Mouse (Mus musculus) gastrocnemius, postnatal 14 days (tissue): ENCODE results near the gene Castor1. TPM values are rescaled to one million over a fixed set of nuclear protein-coding genes. Genes with fewer than 3 reads are reported as not detected.

Source experiments
- DNase-seq: peaks from one replicate; pipeline ENCODE4 v3.0.0; 2021; ENCODE audit warnings: mixed read lengths
- intact Hi-C: fragments of 180-260 bp; cut with DNase I; formaldehyde crosslinking; loops from one replicate; pipeline ENCODE4 v1.15.1; 2025; ENCODE audit warnings: low total_unique reads
- total RNA-seq, 2 experiments: library from RNA; stranded (reverse); gene quantifications; 2 replicates each; pipeline ENCODE4 v1.2.3; 2021

The Castor1 gene
- total RNA-seq, 2 experiments from 2014 or later = 4.3 to 8.9 TPM

GRCm38 (mm10) chr11:4226569-4227325 lies 8.7 kb downstream of the Castor1 start:
- no peak for DNase-seq
- intact Hi-C loops = no loop called here

DNA sequence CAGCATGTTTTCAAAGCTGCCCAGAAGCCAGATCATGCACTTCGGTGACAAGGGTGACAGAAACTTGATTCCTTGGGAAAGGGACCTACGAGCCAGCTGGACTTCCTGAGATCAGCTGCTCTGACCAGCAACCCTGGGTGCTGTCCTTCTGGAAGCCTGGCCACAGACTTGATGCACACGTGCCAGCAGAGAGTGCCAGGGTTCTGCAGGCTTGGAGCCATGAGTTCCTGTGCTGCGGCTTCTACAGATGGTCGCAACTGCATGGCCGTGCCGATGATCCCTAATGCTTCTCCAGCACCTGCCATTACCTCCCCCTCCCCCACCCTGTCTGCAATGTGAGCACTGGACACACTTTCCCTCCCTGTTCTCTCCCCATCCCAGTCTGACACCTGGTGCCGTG lies 10.4 kb downstream of the Castor1 start:
- peak; percentile 78 for DNase-seq
- intact Hi-C loops = no loop called here

DNA sequence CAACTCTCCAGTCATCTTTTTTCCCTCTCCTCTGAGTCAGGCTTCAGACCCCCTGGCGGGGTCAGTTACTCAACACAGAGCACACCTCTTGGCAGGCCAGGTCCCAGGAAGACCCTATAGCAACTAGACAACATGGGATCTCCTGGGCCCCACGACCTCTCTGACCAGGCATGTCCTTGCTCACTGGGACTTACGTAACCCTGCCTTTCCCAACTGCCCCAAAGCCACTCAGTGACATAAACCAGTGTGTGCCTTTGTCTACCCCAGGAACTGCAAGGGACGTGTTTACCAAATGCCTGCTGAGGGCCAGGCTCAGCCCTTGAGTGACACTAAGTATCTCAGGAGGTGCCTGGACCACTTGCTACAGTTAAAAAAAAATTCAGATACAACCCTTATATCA lies 11.8 kb downstream of the Castor1 start:
- intact Hi-C loops = no loop called here

GRCm38 (mm10) chr11:4231435-4231834 lies 13.4 kb downstream of the Castor1 start:
- intact Hi-C loops = no loop called here
- no peak for DNase-seq

More for the DNA sequence above, 11.8 kb downstream of the Castor1 start:
- no peak for DNase-seq

GRCm38 (mm10) chr11:4232644-4233043 lies 14.6 kb downstream of the Castor1 start:
- intact Hi-C loops = no loop called here
- DNase-seq = no peak

DNA sequence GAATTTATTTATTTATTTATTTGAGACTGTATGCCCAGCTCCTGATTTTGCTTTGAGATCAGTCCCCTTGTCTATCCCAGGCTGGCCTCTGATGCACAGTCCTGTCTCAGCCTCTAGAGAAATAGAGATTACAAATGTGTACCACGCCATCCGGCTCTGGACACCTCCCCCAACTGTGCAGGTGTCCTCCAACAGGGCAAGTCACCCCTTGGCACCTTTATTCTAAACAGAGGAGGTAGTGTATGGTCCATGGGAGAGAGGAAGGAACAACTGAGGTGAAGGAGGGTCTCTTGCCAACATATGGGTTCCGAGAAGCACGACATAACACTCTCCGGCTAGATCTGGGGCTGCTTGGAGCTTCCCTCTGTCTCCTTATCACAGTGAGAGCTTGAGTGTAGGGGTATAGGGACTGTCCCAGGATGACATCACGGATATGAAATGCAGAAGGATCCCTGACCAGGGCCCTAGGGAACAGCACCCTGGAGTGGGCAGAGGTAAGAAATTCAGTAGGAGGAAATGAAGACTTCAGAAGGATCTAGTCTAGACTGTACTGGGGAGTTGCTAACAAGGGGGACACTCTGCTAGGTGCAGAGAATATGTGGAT lies 17.1 kb downstream of the Castor1 start:
- intact Hi-C loops = no loop called here
- no peak for DNase-seq

- intact Hi-C loops = no loop called here
Observed at GRCm38 (mm10) chr11:4235665-4236545, 17.9 kb downstream of the Castor1 start, which contains the start of gene Osm. TSS of gene Osm (plus strand) at chr11:4236420.

GRCm38 (mm10) chr11:4236546-4237067 lies 18.6 kb downstream of the Castor1 start:
- intact Hi-C loops = no loop called here

More at GRCm38 (mm10) chr11:4235665-4236545, 17.9 kb downstream of the Castor1 start, which contains the start of gene Osm:
- no peak for DNase-seq

GRCm38 (mm10) chr11:4237389-4237912 lies 19.4 kb downstream of the Castor1 start:
- no peak for DNase-seq
- intact Hi-C loops = no loop called here

More at GRCm38 (mm10) chr11:4236546-4237067, 18.6 kb downstream of the Castor1 start:
- DNase-seq = no peak

- intact Hi-C loops = no loop called here
Observed at GRCm38 (mm10) chr11:4238167-4238566, 20.1 kb downstream of the Castor1 start.

GRCm38 (mm10) chr11:4239691-4240090 lies 21.7 kb downstream of the Castor1 start:
- DNase-seq = no peak
- intact Hi-C loops = no loop called here

More at GRCm38 (mm10) chr11:4238167-4238566, 20.1 kb downstream of the Castor1 start:
- no peak for DNase-seq

- intact Hi-C loops = no loop called here
Observed at GRCm38 (mm10) chr11:4240151-4240550, 22.1 kb downstream of the Castor1 start.

DNA sequence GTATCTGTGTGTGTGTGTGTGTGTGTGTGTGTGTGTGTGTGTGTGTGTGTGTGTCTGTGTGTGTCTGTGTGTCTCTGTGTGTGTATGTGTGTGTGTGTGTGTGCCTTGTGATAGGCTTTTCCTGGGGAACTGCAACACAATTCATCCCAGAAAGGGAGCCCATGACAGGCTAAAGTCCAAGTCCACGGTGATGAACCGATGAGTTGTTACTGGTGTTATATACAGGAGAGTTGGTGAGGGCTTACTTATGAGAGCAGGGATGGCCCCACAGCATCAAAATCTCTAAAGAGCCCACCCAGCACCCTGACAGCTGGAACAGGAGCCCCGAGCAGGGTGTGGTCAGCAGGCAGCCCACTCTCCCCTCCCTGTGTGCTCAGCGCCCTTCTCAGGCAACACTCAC lies 23.2 kb downstream of the Castor1 start:
- intact Hi-C loops = no loop called here
- no peak for DNase-seq

More at GRCm38 (mm10) chr11:4240151-4240550, 22.1 kb downstream of the Castor1 start:
- no peak for DNase-seq

GRCm38 (mm10) chr11:4246126-4246525 lies 28.1 kb downstream of the Castor1 start:
- intact Hi-C loops = no loop called here
- no peak for DNase-seq

DNA sequence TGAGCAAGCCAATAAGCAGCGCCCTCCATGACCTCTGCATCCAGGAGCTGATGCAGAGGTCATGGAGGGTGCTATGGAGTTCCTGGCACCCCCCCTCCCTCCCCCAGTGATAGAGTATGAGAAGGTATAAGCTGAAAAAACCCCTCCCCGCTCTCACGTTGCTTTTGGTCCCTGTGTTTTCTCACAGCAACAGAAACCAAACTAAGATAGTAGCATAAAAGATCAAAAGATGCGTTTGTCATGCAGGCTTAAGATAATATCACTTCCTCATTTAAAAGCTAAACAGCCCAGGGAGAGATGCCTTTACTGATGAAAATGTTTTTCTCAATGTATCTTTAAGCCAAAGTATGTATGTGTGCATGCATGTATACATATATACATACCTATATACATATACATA lies 28.6 kb downstream of the Castor1 start:
- intact Hi-C loops = no loop called here
- no peak for DNase-seq

- intact Hi-C loops = no loop called here
- DNase-seq = no peak
Observed at GRCm38 (mm10) chr11:4247201-4247959, 29.4 kb downstream of the Castor1 start.

- no peak for DNase-seq
- intact Hi-C loops = no loop called here
Observed at GRCm38 (mm10) chr11:4249151-4249550, 31.1 kb downstream of the Castor1 start.

DNA sequence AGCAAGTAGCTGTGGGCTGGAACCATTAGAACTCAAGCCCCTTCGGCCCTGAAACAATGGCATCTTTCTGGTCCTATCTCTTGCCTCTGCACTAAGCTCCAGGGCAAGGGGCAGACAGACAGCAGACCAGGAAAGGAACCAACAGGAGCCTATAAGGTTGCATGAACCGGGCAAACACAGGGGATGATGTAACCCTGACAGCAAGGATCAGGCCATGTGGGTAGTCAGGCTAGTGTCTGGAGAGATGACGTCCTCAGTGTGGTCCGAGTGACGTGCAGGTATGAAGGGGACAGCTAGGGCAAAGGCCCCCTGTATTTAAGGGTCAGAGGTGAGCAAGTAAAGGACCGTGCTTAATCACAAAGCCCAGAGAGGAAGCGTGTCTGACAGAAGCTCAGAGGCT lies 32.3 kb downstream of the Castor1 start:
- DNase-seq = no peak

DNA sequence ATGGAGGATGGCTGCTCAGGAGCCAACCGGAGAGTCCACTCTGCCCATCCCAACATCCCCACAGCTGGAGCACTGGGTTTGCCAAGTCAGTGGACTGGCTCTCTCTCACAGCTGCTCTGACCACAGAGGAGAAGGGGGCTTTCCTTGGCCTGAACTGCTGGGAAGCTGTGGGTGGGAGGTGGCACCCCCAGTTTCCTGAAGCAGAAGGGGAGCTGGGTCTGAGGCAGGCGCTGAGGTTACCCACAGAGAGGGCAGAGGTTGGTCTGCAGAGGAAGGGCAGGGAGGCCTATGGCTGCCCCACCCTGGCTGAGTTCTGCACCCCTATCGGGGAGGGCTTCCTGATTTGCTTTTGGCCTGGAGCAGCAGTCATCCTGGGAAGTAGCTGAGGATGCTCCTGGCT lies 33.4 kb downstream of the Castor1 start:
- intact Hi-C loops = no loop called here

More for the DNA sequence above, 32.3 kb downstream of the Castor1 start:
- intact Hi-C loops = no loop called here

More for the DNA sequence above, 33.4 kb downstream of the Castor1 start:
- no peak for DNase-seq
